Mouse (Mus musculus) kidney, adult 2 months (tissue): ENCODE measurements at regions not wholly inside any gene's neighbourhood (a gene's known extent, or its start where the extent isn't known, plus 50 kb on each side); places are given as distances from the start of the nearest gene placed in this dataset.

Experiments
- CTCF ChIP-seq: fragments of 200-500 bp; conservative IDR thresholded peaks from 2 replicates; pipeline ENCODE4 v1.5.1; 2011; ENCODE audit warnings: low read depth, mild to moderate bottlenecking, control low read depth, low read length, moderate library complexity, mixed read lengths; ENCODE audit not compliant: insufficient read depth, insufficient read length
- POLR2A ChIP-seq: fragments of 200-500 bp; IDR thresholded peaks from one replicate; pipeline ENCODE4 v1.6.1; 2011; ENCODE audit warnings: low read depth, low read length, control low read depth

- TF ChIP-seq CTCF (no peak), POLR2A (no peak)
Measured at GRCm38 (mm10) chr2:84068617-84069016, 78.3 kb downstream of the Gm13691 start.
